Mouse (Mus musculus) central nervous system, embryonic 14 days (tissue): ENCODE measurements around the gene Nmrk1. TPM values are rescaled to one million over a fixed set of nuclear protein-coding genes. Genes with fewer than 3 reads are reported as not detected.

ENCODE experiments used
- polyA plus RNA-seq: library from polyadenylated mRNA; depleted of rRNA; stranded (reverse); fragments of >200 nt; gene quantifications from 2 replicates; pipeline ENCODE4 v1.2.3, GENCODE M21; 2012; rRNA removed

Nmrk1 gene
- 4.4 and 8.3 TPM in 2 replicates for polyA plus RNA-seq

DNA sequence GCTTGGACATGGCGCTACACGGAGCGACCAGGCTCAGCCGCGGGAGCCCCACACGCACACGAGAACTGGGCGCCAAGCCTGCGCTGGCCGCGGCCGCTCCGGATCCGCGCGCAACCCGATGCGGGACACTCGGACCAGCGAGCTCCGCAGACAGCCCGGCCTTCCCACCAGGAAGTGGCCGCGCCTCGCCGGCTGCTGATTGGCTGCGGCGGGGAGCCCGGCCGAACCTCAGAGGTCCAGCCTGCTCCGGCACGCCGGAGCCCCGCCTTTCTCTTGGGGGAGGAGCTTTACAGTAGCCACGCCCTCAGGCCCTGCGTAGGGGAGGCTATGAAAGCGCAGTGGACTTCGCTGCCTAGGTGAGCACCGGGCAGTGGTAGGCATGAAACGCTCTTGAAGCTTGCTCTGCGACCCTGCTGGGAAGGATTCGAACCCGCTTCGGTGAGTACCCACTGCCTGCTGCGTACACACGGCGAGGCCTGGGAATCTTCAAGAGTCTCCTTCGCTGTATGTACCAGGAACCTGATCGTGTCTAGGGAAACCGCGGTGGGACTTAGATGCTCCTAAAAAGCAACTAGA, at the start of gene Nmrk1, which contains the start of gene Ostf1:
TSS of gene Nmrk1 (plus strand) at position 307 of the 576 bp plus-strand sequence.
TSS of gene Ostf1 (minus strand) at position 180 of the 576 bp plus-strand sequence.

DNA sequence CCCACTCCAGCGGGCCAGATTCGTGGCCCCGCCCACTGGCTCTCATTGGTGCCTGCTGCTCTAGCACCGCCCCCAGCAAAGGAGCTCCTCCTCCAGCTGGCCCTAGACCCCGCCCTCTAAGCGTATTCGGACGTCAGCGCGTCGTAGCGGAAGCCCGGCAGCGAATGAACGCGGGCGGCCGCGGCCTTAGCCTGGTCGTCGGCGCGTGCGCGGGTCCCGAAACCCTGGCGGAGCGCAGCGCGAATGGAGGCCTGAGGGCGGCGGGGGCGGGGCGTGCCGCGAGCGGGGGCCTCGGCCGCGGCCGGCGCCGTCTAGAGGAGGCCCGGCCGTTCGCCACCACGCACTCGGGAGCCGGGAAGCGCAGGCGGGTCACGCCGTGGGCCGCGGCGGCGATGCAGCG, 38.9 kb downstream of the Nmrk1 start, which contains the start of gene Carnmt1:
TSS of gene Carnmt1 (plus strand) at position 157 of the 400 bp plus-strand sequence.

Other genes with a start within 250 kb of the Nmrk1 start
- 22.4 and 28.1 TPM in 2 replicates for gene Ostf1, start 127 bp upstream of the Nmrk1 start, polyA plus RNA-seq
- gene Carnmt1, start 38.8 kb downstream of the Nmrk1 start, polyA plus RNA-seq = 10.1 and 12.2 TPM in 2 replicates
- gene D030056L22Rik, start 81.2 kb downstream of the Nmrk1 start, polyA plus RNA-seq = 43.0 and 54.8 TPM in 2 replicates
- 0.27 and 0.33 TPM in 2 replicates for gene Trpm6, start 118.0 kb downstream of the Nmrk1 start, polyA plus RNA-seq